Mouse (Mus musculus) MEL (cell line): Measurements from ENCODE around the gene Epb41l2. TPM values are rescaled to one million over a fixed set of nuclear protein-coding genes. Genes with fewer than 3 reads are reported as not detected.

Source experiments
- DNase-seq: peaks from one replicate; pipeline ENCODE4 v3.0.0; 2011; ENCODE audit warnings: low read depth, low spot score
- H3K27ac ChIP-seq: 2 replicates; pipeline ENCODE4 v1.5.1; 2012; ENCODE audit warnings: low read depth, mild to moderate bottlenecking, control low read depth, low read length, moderate library complexity; ENCODE audit not compliant: control insufficient read depth
- H3K27me3 ChIP-seq, 2 experiments: fragments of 150-350 bp in 1 of 2; sonication (generic) in 1 of 2; 2 replicates each; pipeline ENCODE4 v1.6.1; 2012; ENCODE audit warnings: low read length in 2 of 2, mild to moderate bottlenecking in 2 of 2, improper control_type of control experiment in 1 of 2, moderate library complexity in 1 of 2; ENCODE audit not compliant: insufficient read depth in 2 of 2, control insufficient read depth in 1 of 2
- H3K36me3 ChIP-seq, 2 experiments: 2 replicates each; pipeline ENCODE4 v1.6.1; 2012 to 2014; ENCODE audit warnings: low read length in 2 of 2, improper control_type of control experiment in 1 of 2, inconsistent platforms in 1 of 2, mild to moderate bottlenecking in 1 of 2; ENCODE audit not compliant: insufficient read depth in 2 of 2, control insufficient read depth in 1 of 2
- H3K4me1 ChIP-seq, 2 experiments: fragments of 150-350 bp in 1 of 2; sonication (generic) in 1 of 2; 2 replicates each; pipeline ENCODE4 v1.6.1; 2012; ENCODE audit warnings: low read length in 2 of 2, improper control_type of control experiment in 1 of 2, mild to moderate bottlenecking in 1 of 2; ENCODE audit not compliant: insufficient read depth in 2 of 2, control insufficient read depth in 1 of 2
- H3K4me3 ChIP-seq, 2 experiments: fragments of 150-350 bp in 1 of 2; sonication (generic) in 1 of 2; 2 replicates each; pipeline ENCODE4 v1.5.1; 2012; ENCODE audit warnings: low read depth in 2 of 2, low read length in 2 of 2, mild to moderate bottlenecking in 2 of 2, moderate library complexity in 2 of 2, control low read depth in 1 of 2, improper control_type of control experiment in 1 of 2; ENCODE audit not compliant: control insufficient read depth in 1 of 2, insufficient read depth in 1 of 2
- H3K79me2 ChIP-seq: 2 replicates; pipeline ENCODE4 v1.6.1; 2012; ENCODE audit warnings: mild to moderate bottlenecking, low read length, moderate library complexity; ENCODE audit not compliant: control insufficient read depth, poor library complexity, insufficient read depth
- H3K9ac ChIP-seq: 2 replicates; pipeline ENCODE4 v1.6.1; 2012; ENCODE audit warnings: low read depth, mild to moderate bottlenecking, control low read depth, low read length, moderate library complexity; ENCODE audit not compliant: control insufficient read depth, poor library complexity, severe bottlenecking
- H3K9me3 ChIP-seq: fragments of 150-350 bp; sonication (generic); replicated peaks from 2 replicates; pipeline ENCODE4 v1.6.1; 2012; ENCODE audit warnings: mild to moderate bottlenecking, low read length, improper control_type of control experiment, moderate library complexity; ENCODE audit not compliant: insufficient read depth
- CHD2 ChIP-seq: IDR thresholded peaks from 2 replicates; pipeline ENCODE4 v1.6.1; 2011; ENCODE audit warnings: low read length, improper control_type of control experiment
- E2F4 ChIP-seq: IDR thresholded peaks from 2 replicates; pipeline ENCODE4 v1.6.1; 2011; ENCODE audit warnings: low read depth, low read length, improper control_type of control experiment, borderline replicate concordance
- ELF1 ChIP-seq: IDR thresholded peaks from 2 replicates; pipeline ENCODE4 v1.6.1; 2014; ENCODE audit warnings: low read depth, mild to moderate bottlenecking, inconsistent platforms, low read length, improper control_type of control experiment, moderate library complexity
- ETS1 ChIP-seq: IDR thresholded peaks from 2 replicates; pipeline ENCODE4 v1.6.1; 2012; ENCODE audit warnings: low read depth, mild to moderate bottlenecking, inconsistent platforms, low read length, improper control_type of control experiment, moderate library complexity
- GABPA ChIP-seq: IDR thresholded peaks from 2 replicates; pipeline ENCODE4 v1.6.1; 2012; ENCODE audit warnings: low read depth, mild to moderate bottlenecking, inconsistent platforms, low read length, improper control_type of control experiment, moderate library complexity
- HCFC1 ChIP-seq: IDR thresholded peaks from 2 replicates; pipeline ENCODE4 v1.6.1; 2012; ENCODE audit warnings: low read depth, mild to moderate bottlenecking, inconsistent platforms, low read length, improper control_type of control experiment, moderate library complexity
- MAX ChIP-seq: IDR thresholded peaks from 2 replicates; pipeline ENCODE4 v1.6.1; 2011; ENCODE audit warnings: low read length, improper control_type of control experiment
- MAZ ChIP-seq: IDR thresholded peaks from 2 replicates; pipeline ENCODE4 v1.6.1; 2012; ENCODE audit warnings: low read depth, mild to moderate bottlenecking, inconsistent platforms, low read length, improper control_type of control experiment
- MEF2A ChIP-seq: IDR thresholded peaks from 2 replicates; pipeline ENCODE4 v1.6.1; 2014; ENCODE audit warnings: low read depth, mild to moderate bottlenecking, inconsistent platforms, low read length, improper control_type of control experiment; ENCODE audit not compliant: poor library complexity, insufficient replicate concordance, severe bottlenecking; ENCODE audit errors: extremely low read depth
- NRF1 ChIP-seq: IDR thresholded peaks from 2 replicates; pipeline ENCODE4 v1.6.1; 2014; ENCODE audit warnings: low read depth, mild to moderate bottlenecking, inconsistent platforms, low read length, improper control_type of control experiment, moderate library complexity; ENCODE audit not compliant: poor library complexity, insufficient read depth, severe bottlenecking
- POLR2A ChIP-seq, 2 experiments: IDR thresholded peaks; 2 replicates each; pipeline ENCODE4 v1.6.1; 2011 to 2012; ENCODE audit warnings: low read length in 2 of 2, mild to moderate bottlenecking in 2 of 2, control low read depth in 1 of 2, improper control_type of control experiment in 1 of 2, low read depth in 1 of 2, moderate library complexity in 1 of 2; ENCODE audit not compliant: control insufficient read depth in 1 of 2, insufficient read depth in 1 of 2, poor library complexity in 1 of 2
- RCOR1 ChIP-seq: IDR thresholded peaks from 2 replicates; pipeline ENCODE4 v1.6.1; 2012; ENCODE audit warnings: low read depth, mild to moderate bottlenecking, inconsistent platforms, low read length, improper control_type of control experiment
- SIN3A ChIP-seq: IDR thresholded peaks from 2 replicates; pipeline ENCODE4 v1.6.1; 2012; ENCODE audit warnings: low read length, improper control_type of control experiment, inconsistent platforms
- TAL1 ChIP-seq: IDR thresholded peaks from 2 replicates; pipeline ENCODE4 v1.6.1; 2012; ENCODE audit warnings: mild to moderate bottlenecking, inconsistent platforms, low read length, moderate library complexity, mixed read lengths
- USF1 ChIP-seq: IDR thresholded peaks from 2 replicates; pipeline ENCODE4 v1.6.1; 2014; ENCODE audit warnings: low read depth, mild to moderate bottlenecking, inconsistent platforms, low read length, improper control_type of control experiment, moderate library complexity
- USF2 ChIP-seq, 2 experiments: IDR thresholded peaks; 2 replicates each; pipeline ENCODE4 v1.6.1; 2011 to 2012; ENCODE audit warnings: improper control_type of control experiment in 2 of 2, low read length in 2 of 2, borderline replicate concordance in 1 of 2, inconsistent platforms in 1 of 2, low read depth in 1 of 2, mild to moderate bottlenecking in 1 of 2; ENCODE audit not compliant: insufficient read depth in 1 of 2
- ZC3H11A ChIP-seq: IDR thresholded peaks from 2 replicates; pipeline ENCODE4 v1.6.1; 2012; ENCODE audit warnings: low read depth, mild to moderate bottlenecking, inconsistent platforms, low read length, improper control_type of control experiment
- ZKSCAN1 ChIP-seq: IDR thresholded peaks from 2 replicates; pipeline ENCODE4 v1.6.1; 2012; ENCODE audit warnings: low read depth, mild to moderate bottlenecking, inconsistent platforms, low read length, improper control_type of control experiment, moderate library complexity
- ZMIZ1 ChIP-seq: IDR thresholded peaks from 2 replicates; pipeline ENCODE4 v1.6.1; 2012; ENCODE audit warnings: low read depth, mild to moderate bottlenecking, inconsistent platforms, low read length, improper control_type of control experiment, moderate library complexity
- ZNF384 ChIP-seq: IDR thresholded peaks from 2 replicates; pipeline ENCODE4 v1.6.1; 2012; ENCODE audit warnings: low read depth, mild to moderate bottlenecking, inconsistent platforms, low read length, improper control_type of control experiment
- polyA plus RNA-seq, 2 experiments: library from polyadenylated mRNA; stranded (reverse) in 1 of 2; unstranded in 1 of 2; fragments of >175 nt in 1 of 2; fragments of >200 nt in 1 of 2; gene quantifications; 2 replicates each; pipeline versions ENCODE4 v1.2.1 to v1.2.4; 2012; ENCODE audit warnings: low replicate concordance in 2 of 2, low read depth in 1 of 2; ENCODE audit not compliant: insufficient read length in 2 of 2, insufficient read depth in 1 of 2, missing spikeins in 1 of 2
- total RNA-seq: library from RNA; depleted of rRNA; stranded (reverse); fragments of 300-350 nt; gene quantifications from 2 replicates; pipeline ENCODE4 v1.2.3, GENCODE M21; 2012

Gene Epb41l2
- total and polyA plus RNA-seq, 3 experiments = 4.7 to 23.7 TPM; not detected in 1

DNA sequence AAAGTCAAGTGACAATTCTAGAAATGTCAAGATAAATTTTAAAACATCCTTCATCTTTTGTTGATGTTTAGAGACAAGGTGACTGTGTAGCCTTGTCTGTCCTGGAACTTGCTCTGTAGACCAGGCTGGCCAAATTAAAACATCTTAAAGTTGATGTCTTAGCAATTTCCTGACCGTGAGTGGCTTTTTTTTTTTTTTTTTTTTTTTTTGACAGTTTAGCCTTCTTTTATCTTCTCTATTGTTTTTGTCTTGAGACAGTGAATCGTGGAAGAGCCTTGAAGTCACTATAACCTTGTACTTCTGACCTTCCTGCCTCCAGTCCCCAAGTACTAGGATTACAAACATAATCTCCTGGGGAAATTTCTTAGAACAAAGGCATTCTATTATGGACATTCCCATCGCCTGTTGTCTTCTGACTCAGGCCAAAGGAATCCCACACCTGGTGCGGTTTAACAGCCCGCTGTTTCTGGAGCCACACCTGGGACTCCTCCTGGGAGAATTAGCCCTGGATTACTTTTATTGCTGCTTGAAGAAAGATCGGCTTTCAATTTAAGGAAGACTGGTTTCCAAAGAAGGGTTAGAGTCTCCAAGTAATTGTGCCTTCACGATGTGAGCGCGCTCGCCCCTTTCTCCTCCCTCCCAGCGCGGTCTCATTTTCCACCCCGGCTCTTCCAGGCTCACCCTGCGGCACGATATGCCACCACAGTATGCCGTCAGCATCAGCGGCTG is 45.6 kb upstream of the Epb41l2 start:
- no peak overlapping the region for H3K27ac ChIP-seq
- no peak overlapping the region for H3K9ac ChIP-seq
- DNase-seq = no peak
- H3K4me3 ChIP-seq = no peak overlapping the region
- no peaks in the 10 kb centered on the region for H3K79me2 ChIP-seq
- TF ChIP-seq ZKSCAN1 = no peak
- TF ChIP-seq ZNF384 = no peak
- TF ChIP-seq GABPA = no peak
- TF ChIP-seq ETS1 = no peak
- TF ChIP-seq MEF2A = no peak
- TF ChIP-seq MAZ = no peak
- no peak for TF ChIP-seq MAX
- no peak for TF ChIP-seq RCOR1
- TF ChIP-seq TAL1 = no peak
- TF ChIP-seq CHD2 = no peak
- no peak for TF ChIP-seq NRF1
- no peak for TF ChIP-seq E2F4
- TF ChIP-seq POLR2A (IDR thresholded peaks at IDR 0.05; ENCODE audit: control insufficient read depth in 1 of 2, insufficient read depth in 1 of 2, low read depth in 1 of 2, low read length in 2 of 2, poor library complexity in 1 of 2) = no peak
- no peak for TF ChIP-seq ZC3H11A
- TF ChIP-seq SIN3A = no peak
- TF ChIP-seq HCFC1 = no peak
- TF ChIP-seq ELF1 = no peak
- TF ChIP-seq USF2 (IDR thresholded peaks at IDR 0.05; ENCODE audit: borderline replicate concordance in 1 of 2, insufficient read depth in 1 of 2, low read depth in 1 of 2, low read length in 2 of 2) = no peak
- no peak for TF ChIP-seq ZMIZ1
- TF ChIP-seq USF1 = no peak
- no peaks in the 10 kb centered on the region for H3K27me3 ChIP-seq
- H3K9me3 ChIP-seq = no peaks in the 10 kb centered on the region
- peaks cover 0 to 16% of the 10 kb centered on the region in 2 experiments; a peak in 2 of 4 replicates for H3K36me3 ChIP-seq
- peaks cover 0 to 22% of the 10 kb centered on the region in 2 experiments; a peak in 2 of 4 replicates for H3K4me1 ChIP-seq

DNA sequence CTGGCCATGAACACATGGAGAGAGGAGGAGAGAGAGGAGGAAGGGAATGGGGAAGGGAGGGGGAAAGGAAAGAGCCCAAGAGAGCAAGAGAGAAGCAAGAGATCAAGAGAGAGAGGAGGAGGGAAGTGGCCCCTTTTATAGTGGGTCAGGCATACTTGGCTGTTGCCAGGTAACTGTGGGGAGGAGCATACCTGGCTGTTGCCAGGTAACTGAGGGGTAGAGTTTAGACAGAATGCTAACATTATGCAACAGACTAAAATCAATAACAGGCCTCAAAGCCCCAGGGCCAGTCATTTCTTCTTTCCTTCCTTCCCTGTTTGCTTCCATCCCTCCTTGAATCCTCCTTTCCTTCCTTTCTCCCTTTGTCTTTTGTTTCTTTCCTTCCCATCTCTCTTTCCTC is 41.9 kb upstream of the Epb41l2 start:
- Histone ChIP-seq H3K36me3 (peaks cover 0 to 6% of the 10 kb centered on the region in 2 experiments; a peak in 2 of 4 replicates), H3K4me1 (peaks cover 0 to 13% of the 10 kb centered on the region in 2 experiments; a peak in 2 of 4 replicates), H3K27me3 (no peaks in the 10 kb centered on the region; a peak in 1 of 4 replicates), H3K9ac (no peak overlapping the region), H3K27ac (no peak overlapping the region), H3K4me3 (no peak overlapping the region), H3K9me3 (no peaks in the 10 kb centered on the region), H3K79me2 (no peaks in the 10 kb centered on the region)
- TF ChIP-seq E2F4 = no peak
- DNase-seq = no peak
